Mouse (Mus musculus): ENCODE measurements around the gene Dntt. TPM values are rescaled to one million over a fixed set of nuclear protein-coding genes. Genes with fewer than 3 reads are reported as not detected.

Dntt gene
- polyA plus RNA-seq, 1 experiment: not detected

DNA sequence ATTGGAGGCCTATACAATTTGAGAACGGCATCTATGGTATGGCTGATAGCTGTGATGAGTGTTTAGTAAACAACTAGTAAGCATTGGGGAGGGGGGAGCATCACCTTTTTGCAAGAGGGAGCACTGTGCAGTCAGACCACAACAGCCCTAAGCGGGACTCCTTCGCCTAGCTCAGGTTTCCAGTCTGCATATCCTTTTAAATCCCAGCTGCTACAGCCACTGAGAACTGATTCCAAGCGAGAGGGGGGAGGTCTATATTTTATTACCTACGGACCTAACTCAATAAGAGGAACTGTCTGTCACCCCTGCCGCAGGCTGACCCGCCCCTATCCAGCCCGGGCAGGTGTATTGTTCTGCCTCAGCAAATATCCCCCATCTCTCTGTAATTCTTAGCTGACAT, 78.5 kb downstream of the Dntt start:
- TF ChIP-seq CTCF (IDR thresholded peaks at IDR 0.05; ENCODE audit: extremely low read depth, insufficient read depth, low read length) (no peak), POLR2A (IDR thresholded peaks at IDR 0.05; ENCODE audit: extremely low read depth, insufficient read depth, low read length) (no peak)
- H3K4me3 ChIP-seq (ENCODE audit: insufficient read depth, low read length): no peak overlapping the region
- no peak overlapping the region for H3K27ac ChIP-seq (ENCODE audit: insufficient read depth, low read length)
- no peaks in the 10 kb centered on the region for H3K4me1 ChIP-seq (ENCODE audit: control insufficient read depth, insufficient read depth, low read length)

DNA sequence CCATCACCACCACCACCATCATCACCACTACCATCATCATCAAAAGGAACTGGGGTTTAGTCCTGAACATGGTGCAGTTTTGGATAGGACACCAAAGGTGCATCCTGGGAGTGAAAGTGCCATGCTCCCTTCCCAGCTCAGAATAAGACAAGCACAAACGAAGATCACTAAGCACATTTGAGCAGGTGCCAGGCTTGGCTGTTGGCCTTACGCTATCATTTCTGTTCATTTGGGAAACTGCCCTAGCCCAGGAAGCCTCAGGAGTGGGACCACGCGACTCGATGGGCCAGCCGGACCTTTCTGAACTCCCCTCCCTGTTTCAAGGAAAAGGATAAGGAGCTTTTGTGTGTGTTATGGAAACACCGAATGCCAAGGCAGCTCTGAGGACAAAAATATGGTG, 79.6 kb downstream of the Dntt start:
- TF ChIP-seq POLR2A (IDR thresholded peaks at IDR 0.05; ENCODE audit: extremely low read depth, insufficient read depth, low read length) (no peak), CTCF (IDR thresholded peaks at IDR 0.05; ENCODE audit: extremely low read depth, insufficient read depth, low read length) (no peak)
- H3K4me3 ChIP-seq (ENCODE audit: insufficient read depth, low read length): no peak overlapping the region
- no peaks in the 10 kb centered on the region for H3K4me1 ChIP-seq (ENCODE audit: control insufficient read depth, insufficient read depth, low read length)
- H3K27ac ChIP-seq (ENCODE audit: insufficient read depth, low read length): no peak overlapping the region

Other genes starting within 250 kb of the Dntt start
- gene Ccnj, start 198.0 kb upstream of the Dntt start, polyA plus RNA-seq (2012; rRNA removed): 6.8 and 7.0 TPM in 2 replicates
- gene Zfp518a, start 134.6 kb upstream of the Dntt start, polyA plus RNA-seq (2012; rRNA removed): 4.4 and 4.7 TPM in 2 replicates
- 8.4 and 8.9 TPM in 2 replicates for gene Blnk, start 34.7 kb upstream of the Dntt start, polyA plus RNA-seq (2012; rRNA removed)
- 43.6 and 53.9 TPM in 2 replicates for gene Opalin, start 47.8 kb downstream of the Dntt start, polyA plus RNA-seq (2012; rRNA removed)
- 0.45 and 0.67 TPM in 2 replicates for gene Tll2, start 177.6 kb downstream of the Dntt start, polyA plus RNA-seq (2012; rRNA removed)
- gene Tm9sf3, start 234.7 kb downstream of the Dntt start, polyA plus RNA-seq (2012; rRNA removed): 89.0 and 90.5 TPM in 2 replicates

All from cortical plate, adult 2 months (tissue).